Mouse (Mus musculus): Measurements from ENCODE around the gene Ncf1.

Ncf1 gene

GRCm38 (mm10) chr5:134206721-134207120, 22.7 kb downstream of the Ncf1 start:
- DNase-seq: no peak

GRCm38 (mm10) chr5:134193664-134194063, 35.8 kb downstream of the Ncf1 start:
- no peak for DNase-seq

- no peak for DNase-seq
Measured at GRCm38 (mm10) chr5:134188571-134188970, 40.9 kb downstream of the Ncf1 start.

- DNase-seq: peak; percentile 72 to 75
Measured at GRCm38 (mm10) chr5:134186961-134187731, 42.3 kb downstream of the Ncf1 start.

GRCm38 (mm10) chr5:134186059-134186458, 43.4 kb downstream of the Ncf1 start:
- no peak for DNase-seq

- peak; percentile 99 for DNase-seq
Measured at GRCm38 (mm10) chr5:134183880-134184808, 45.3 kb downstream of the Ncf1 start, which contains the start of gene Gtf2ird2. TSS of gene Gtf2ird2 (plus strand) at chr5:134184019.

GRCm38 (mm10) chr5:134183162-134183561, 46.3 kb downstream of the Ncf1 start:
- DNase-seq: peak in 1 of 2 experiments; percentile 14

GRCm38 (mm10) chr5:134182735-134183134, 46.7 kb downstream of the Ncf1 start:
- DNase-seq: peak; percentile 24 to 37

- peak in 1 of 2 experiments; percentile 19 for DNase-seq
Measured at GRCm38 (mm10) chr5:134182172-134182571, 47.3 kb downstream of the Ncf1 start.

- peak; percentile 91 to 92 for DNase-seq
Measured at GRCm38 (mm10) chr5:134179871-134180270, 49.6 kb downstream of the Ncf1 start.

GRCm38 (mm10) chr5:134178536-134178935, 50.9 kb downstream of the Ncf1 start:
- DNase-seq: no peak

GRCm38 (mm10) chr5:134176169-134176881, 53.1 kb downstream of the Ncf1 start, which contains the start of gene Rcc1l:
TSS of gene Rcc1l (minus strand) at chr5:134176774.
- DNase-seq: peak; percentile 89 to 93

GRCm38 (mm10) chr5:134175696-134176095, 53.7 kb downstream of the Ncf1 start:
- peak; percentile 42 to 58 for DNase-seq

- peak; percentile 63 to 66 for DNase-seq
Measured at GRCm38 (mm10) chr5:134173206-134173605, 56.2 kb downstream of the Ncf1 start.

GRCm38 (mm10) chr5:134170167-134170566, 59.3 kb downstream of the Ncf1 start:
- no peak for DNase-seq

All from kidney, postnatal 4 days (tissue).